Mouse (Mus musculus): Measurements from ENCODE around the gene Card19. TPM values are rescaled to one million over a fixed set of nuclear protein-coding genes. Genes with fewer than 3 reads are reported as not detected.

The Card19 gene
- polyA plus RNA-seq, 1 experiment from 2014 or later: 32.3 TPM

DNA sequence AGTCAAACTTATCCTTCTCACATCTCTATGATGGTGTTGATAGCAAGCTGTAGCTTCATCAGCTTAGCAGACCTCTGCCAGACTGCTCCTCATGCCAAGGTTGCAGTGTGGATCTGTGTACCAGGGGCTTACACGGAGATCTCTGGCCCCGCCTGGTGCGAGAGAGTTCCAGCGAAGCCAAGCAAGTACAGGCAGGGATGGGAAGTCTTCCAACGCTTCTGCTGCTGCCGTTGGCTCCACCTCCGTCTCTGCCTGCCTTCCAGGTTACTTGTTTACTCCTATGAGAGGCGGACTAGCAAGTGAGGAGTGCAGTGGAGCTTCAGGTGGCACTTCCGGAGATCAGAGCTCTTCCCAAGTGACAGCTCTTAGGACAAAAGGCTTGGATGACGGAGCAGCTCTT, 8.5 kb upstream of the Card19 start:
- H3K27me3 ChIP-seq (ENCODE audit: insufficient read depth, low read length): no peaks in the 10 kb centered on the region
- DNase-seq (no peak), ATAC-seq (no peak)
- H3K36me3 ChIP-seq (replicated peaks; ENCODE audit: insufficient read depth, low read length): no peaks in the 10 kb centered on the region
- no peak overlapping the region for H3K4me2 ChIP-seq (ENCODE audit: low read depth, low read length)
- no peaks in the 10 kb centered on the region for H3K4me1 ChIP-seq (ENCODE audit: insufficient read depth)
- 45% methylated on average over 10 of the region's 10 CpGs for WGBS (ENCODE audit: insufficient replicate concordance)
- TF ChIP-seq CTCF (IDR thresholded peaks at IDR 0.05; ENCODE audit: low read depth): no peak
- TF ChIP-seq EP300 (IDR thresholded peaks at IDR 0.05; ENCODE audit: low read depth): no peak
- H3K4me3 ChIP-seq (ENCODE audit: low read depth, low read length): no peak overlapping the region
- H3K9ac ChIP-seq (replicated peaks): no peak overlapping the region
- H3K9me3 ChIP-seq (ENCODE audit: low read length): no peaks in the 10 kb centered on the region
- no peak overlapping the region for H3K27ac ChIP-seq (ENCODE audit: low read depth)

DNA sequence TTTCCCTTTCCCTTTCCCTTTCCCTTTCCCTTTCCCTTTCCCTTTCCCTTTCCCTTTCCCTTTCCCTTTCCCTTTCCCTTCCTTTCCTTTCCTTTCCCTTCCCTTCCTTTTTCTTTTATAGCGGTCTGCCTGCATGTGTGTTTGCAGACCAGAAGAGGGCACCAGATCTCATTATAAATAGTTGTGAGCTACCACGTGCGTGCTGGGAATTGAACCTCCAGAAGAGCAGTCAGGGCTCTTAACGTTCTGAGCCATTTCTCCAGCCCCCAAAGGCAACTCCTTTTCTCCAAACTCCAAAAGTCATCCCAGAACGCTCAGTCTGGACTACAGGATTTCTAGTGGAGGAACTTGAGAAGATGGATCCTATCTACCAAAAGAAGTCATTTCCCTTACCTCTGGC, 5.1 kb upstream of the Card19 start:
- Histone ChIP-seq H3K4me1 (ENCODE audit: insufficient read depth) (peaks cover 10% of the 10 kb centered on the region), H3K4me3 (ENCODE audit: low read depth, low read length) (no peak overlapping the region), H3K27me3 (ENCODE audit: insufficient read depth, low read length) (no peaks in the 10 kb centered on the region), H3K9me3 (ENCODE audit: low read length) (no peaks in the 10 kb centered on the region), H3K27ac (ENCODE audit: low read depth) (no peak overlapping the region), H3K4me2 (ENCODE audit: low read depth, low read length) (no peak overlapping the region), H3K36me3 (replicated peaks; ENCODE audit: insufficient read depth, low read length) (no peaks in the 10 kb centered on the region), H3K9ac (replicated peaks) (no peak overlapping the region)
- no peak for ATAC-seq
- DNase-seq: no peak
- TF ChIP-seq EP300 (IDR thresholded peaks at IDR 0.05; ENCODE audit: low read depth) (no peak), CTCF (IDR thresholded peaks at IDR 0.05; ENCODE audit: low read depth) (peak; percentile 33)
- 36% methylated on average over 5 of the region's 5 CpGs for WGBS (ENCODE audit: insufficient replicate concordance)

- H3K4me2 ChIP-seq (ENCODE audit: low read depth, low read length): no peak overlapping the region
- WGBS (ENCODE audit: insufficient replicate concordance): 63% methylated on average over 4 of the region's 4 CpGs
- no peak overlapping the region for H3K27ac ChIP-seq (ENCODE audit: low read depth)
- H3K4me3 ChIP-seq (ENCODE audit: low read depth, low read length): no peak overlapping the region
- no peaks in the 10 kb centered on the region for H3K9me3 ChIP-seq (ENCODE audit: low read length)
- no peaks in the 10 kb centered on the region for H3K36me3 ChIP-seq (replicated peaks; ENCODE audit: insufficient read depth, low read length)
- ATAC-seq (no peak), DNase-seq (no peak)
- no peak overlapping the region for H3K9ac ChIP-seq (replicated peaks)
- H3K4me1 ChIP-seq (ENCODE audit: insufficient read depth): peaks cover 20% of the 10 kb centered on the region
- TF ChIP-seq CTCF (IDR thresholded peaks at IDR 0.05; ENCODE audit: low read depth) (no peak), EP300 (IDR thresholded peaks at IDR 0.05; ENCODE audit: low read depth) (no peak)
- no peaks in the 10 kb centered on the region for H3K27me3 ChIP-seq (ENCODE audit: insufficient read depth, low read length)
Measured at GRCm38 (mm10) chr13:49219367-49219766, 3.5 kb upstream of the Card19 start.

GRCm38 (mm10) chr13:49218651-49219050, 2.8 kb upstream of the Card19 start:
- Histone ChIP-seq H3K4me3 (ENCODE audit: low read depth, low read length) (no peak overlapping the region), H3K9me3 (ENCODE audit: low read length) (no peaks in the 10 kb centered on the region), H3K27ac (ENCODE audit: low read depth) (no peak overlapping the region), H3K4me2 (ENCODE audit: low read depth, low read length) (no peak overlapping the region), H3K4me1 (ENCODE audit: insufficient read depth) (peaks cover 27% of the 10 kb centered on the region), H3K9ac (replicated peaks) (no peak overlapping the region), H3K36me3 (replicated peaks; ENCODE audit: insufficient read depth, low read length) (no peaks in the 10 kb centered on the region), H3K27me3 (ENCODE audit: insufficient read depth, low read length) (no peaks in the 10 kb centered on the region)
- DNase-seq (no peak), ATAC-seq (no peak)
- WGBS (ENCODE audit: insufficient replicate concordance): 71% methylated on average over 3 of the region's 3 CpGs
- TF ChIP-seq CTCF (IDR thresholded peaks at IDR 0.05; ENCODE audit: low read depth): no peak
- no peak for TF ChIP-seq EP300 (IDR thresholded peaks at IDR 0.05; ENCODE audit: low read depth)

DNA sequence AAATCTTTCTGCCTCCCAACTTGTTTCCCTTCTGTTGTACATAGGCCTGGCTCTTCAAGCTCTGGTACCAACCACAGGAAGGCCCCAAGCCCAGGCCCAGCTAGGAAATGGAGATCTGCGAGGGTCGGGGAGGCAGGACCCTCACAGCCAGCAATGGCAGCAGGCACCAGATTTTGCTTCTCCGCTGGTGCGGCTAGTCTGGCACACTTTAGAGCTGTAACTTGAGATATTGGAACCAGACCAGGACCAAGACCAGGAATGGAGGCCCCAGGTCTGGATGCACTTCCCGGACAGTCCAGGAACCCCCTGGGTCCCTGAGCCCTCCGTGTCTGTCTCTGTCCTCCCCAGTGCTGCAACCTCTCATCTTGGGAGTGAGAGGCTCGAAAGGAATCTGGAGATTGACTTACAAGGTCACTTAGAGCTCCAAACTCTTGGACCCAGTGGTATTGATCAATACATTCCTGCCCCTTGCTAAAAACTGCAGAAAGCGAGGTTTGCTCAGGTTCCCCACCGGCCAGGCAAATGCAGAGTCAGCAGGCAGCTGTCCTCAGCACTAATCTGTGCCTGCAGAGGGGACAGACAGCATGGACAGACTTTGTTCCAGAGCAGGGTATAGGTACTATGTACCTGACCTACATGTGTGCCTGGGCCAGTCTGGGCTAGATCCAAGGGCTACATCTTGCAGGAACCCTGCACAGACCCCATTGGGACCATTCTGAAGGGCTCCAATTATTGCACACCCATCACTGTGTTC, 1.1 kb upstream of the Card19 start:
- peak overlapping the region; percentile 94 for H3K4me2 ChIP-seq (ENCODE audit: low read depth, low read length)
- H3K27ac ChIP-seq (ENCODE audit: low read depth): peak overlapping the region; percentile 96
- ATAC-seq (no peak), DNase-seq (no peak)
- H3K9me3 ChIP-seq (ENCODE audit: low read length): no peaks in the 10 kb centered on the region
- TF ChIP-seq EP300 (IDR thresholded peaks at IDR 0.05; ENCODE audit: low read depth) (no peak), CTCF (IDR thresholded peaks at IDR 0.05; ENCODE audit: low read depth) (no peak)
- H3K36me3 ChIP-seq (replicated peaks; ENCODE audit: insufficient read depth, low read length): no peaks in the 10 kb centered on the region
- H3K4me3 ChIP-seq (ENCODE audit: low read depth, low read length): no peak overlapping the region
- H3K9ac ChIP-seq (replicated peaks): no peak overlapping the region
- H3K27me3 ChIP-seq (ENCODE audit: insufficient read depth, low read length): no peaks in the 10 kb centered on the region
- H3K4me1 ChIP-seq (ENCODE audit: insufficient read depth): peaks cover 34% of the 10 kb centered on the region
- WGBS (ENCODE audit: insufficient replicate concordance): 65% methylated on average over 9 of the region's 9 CpGs

GRCm38 (mm10) chr13:49216220-49216552, 349 bp upstream of the Card19 start:
- Histone ChIP-seq H3K4me2 (ENCODE audit: low read depth, low read length) (peak overlapping the region; percentile 94), H3K36me3 (replicated peaks; ENCODE audit: insufficient read depth, low read length) (no peaks in the 10 kb centered on the region), H3K9ac (replicated peaks) (peak overlapping the region; percentile 90), H3K9me3 (ENCODE audit: low read length) (no peaks in the 10 kb centered on the region), H3K27ac (ENCODE audit: low read depth) (peak overlapping the region; percentile 96), H3K27me3 (ENCODE audit: insufficient read depth, low read length) (no peaks in the 10 kb centered on the region), H3K4me1 (ENCODE audit: insufficient read depth) (peaks cover 34% of the 10 kb centered on the region), H3K4me3 (ENCODE audit: low read depth, low read length) (peak overlapping the region; percentile 81)
- DNase-seq (no peak), ATAC-seq (peak; percentile 75)
- 3% methylated on average over 17 of the region's 17 CpGs for WGBS (ENCODE audit: insufficient replicate concordance)
- no peak for TF ChIP-seq EP300 (IDR thresholded peaks at IDR 0.05; ENCODE audit: low read depth)
- no peak for TF ChIP-seq CTCF (IDR thresholded peaks at IDR 0.05; ENCODE audit: low read depth)
